Mouse (Mus musculus) neural tube, embryonic 12.5 days (tissue): ENCODE data around the gene Tcf7l1. TPM values are rescaled to one million over a fixed set of nuclear protein-coding genes. Genes with fewer than 3 reads are reported as not detected.

Experiments used
- ATAC-seq: fragments of 200-750 bp; cut with Nextera tagmentation; 2 replicates; pipeline ENCODE4 v1.8.0; 2017; ENCODE audit warnings: low read depth, mild to moderate bottlenecking, moderate TSS enrichment, moderate library complexity; ENCODE audit not compliant: low FRiP score
- H3K27ac ChIP-seq: fragments of 300-500 bp; sonication (generic); 2 replicates; pipeline ENCODE4 v1.5.1; 2016
- H3K27me3 ChIP-seq: fragments of 300-500 bp; sonication (generic); replicated peaks from 2 replicates; pipeline ENCODE4 v1.6.1; 2016; ENCODE audit warnings: mild to moderate bottlenecking
- H3K36me3 ChIP-seq: fragments of 300-500 bp; sonication (generic); 2 replicates; pipeline ENCODE4 v1.6.1; 2016; ENCODE audit warnings: mild to moderate bottlenecking
- H3K4me1 ChIP-seq: fragments of 300-500 bp; sonication (generic); 2 replicates; pipeline ENCODE4 v1.6.1; 2016
- H3K4me2 ChIP-seq: fragments of 300-500 bp; sonication (generic); replicated peaks from 2 replicates; pipeline ENCODE4 v1.6.1; 2016; ENCODE audit warnings: mild to moderate bottlenecking
- H3K4me3 ChIP-seq: fragments of 300-500 bp; sonication (generic); 2 replicates; pipeline ENCODE4 v1.5.1; 2016
- H3K9ac ChIP-seq: fragments of 300-500 bp; sonication (generic); 2 replicates; pipeline ENCODE4 v1.6.1; 2016; ENCODE audit warnings: mild to moderate bottlenecking
- H3K9me3 ChIP-seq: fragments of 300-500 bp; sonication (generic); 2 replicates; pipeline ENCODE4 v1.6.1; 2016; ENCODE audit warnings: mild to moderate bottlenecking
- WGBS: fragments of 180-500 bp; shearing (Covaris S2); methylation state at CpG from one replicate; pipeline ENCODE4 v1.1.7; 2016; 5-methylcytosine and 5-hydroxymethylcytosine counted together
- polyA plus RNA-seq: library from polyadenylated mRNA; unstranded; fragments of >200 nt; fragmentation: Nextera tagmentation; extraction: Ambion mirVana; gene quantifications from 2 replicates; pipeline ENCODE4 v1.2.1, GENCODE M21; 2016

The Tcf7l1 gene
- polyA plus RNA-seq, 1 experiment from 2014 or later = 18.6 TPM

GRCm38 (mm10) chr6:72588307-72588706 is 200.7 kb downstream of the Tcf7l1 start:
- Histone ChIP-seq H3K4me3 (no peak overlapping the region), H3K4me1 (no peaks in the 10 kb centered on the region), H3K9me3 (no peaks in the 10 kb centered on the region), H3K36me3 (no peaks in the 10 kb centered on the region), H3K27ac (no peak overlapping the region), H3K9ac (no peak overlapping the region), H3K4me2 (no peak overlapping the region), H3K27me3 (no peaks in the 10 kb centered on the region)
- ATAC-seq = no peak

DNA sequence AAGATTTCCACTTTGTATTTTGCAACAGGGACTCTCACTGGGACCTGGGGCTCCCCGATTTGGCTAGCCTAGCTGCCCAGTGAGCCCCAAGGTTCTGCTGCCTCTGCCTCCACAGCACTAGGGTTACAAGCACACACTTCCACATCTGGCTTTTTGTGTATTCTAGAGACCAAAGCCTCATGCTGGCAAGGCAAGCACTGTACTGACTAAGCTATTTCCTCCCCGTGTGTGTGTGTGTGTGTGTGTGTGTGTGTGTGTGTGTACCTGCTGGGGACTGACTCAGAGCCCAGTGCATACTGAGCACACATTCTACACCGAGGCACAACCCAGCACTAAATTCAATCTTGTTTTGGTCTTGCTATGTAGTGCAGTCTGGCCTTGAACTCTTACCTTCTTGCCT is 202.4 kb downstream of the Tcf7l1 start:
- H3K9me3 ChIP-seq = no peaks in the 10 kb centered on the region
- H3K27ac ChIP-seq = no peak overlapping the region
- no peak overlapping the region for H3K4me2 ChIP-seq
- ATAC-seq = no peak
- H3K4me3 ChIP-seq = no peak overlapping the region
- H3K36me3 ChIP-seq = no peaks in the 10 kb centered on the region
- 92% methylated on average over 3 of the region's 3 CpGs for WGBS
- no peaks in the 10 kb centered on the region for H3K4me1 ChIP-seq
- H3K27me3 ChIP-seq = no peaks in the 10 kb centered on the region
- H3K9ac ChIP-seq = no peak overlapping the region

- H3K36me3 ChIP-seq = peaks cover 10% of the 10 kb centered on the region; the same call in 1 of the 2 replicates
- H3K4me2 ChIP-seq = no peak overlapping the region
- no peak overlapping the region for H3K4me3 ChIP-seq
- no peak overlapping the region for H3K27ac ChIP-seq
- H3K27me3 ChIP-seq = no peaks in the 10 kb centered on the region
- H3K4me1 ChIP-seq = no peaks in the 10 kb centered on the region
- no peaks in the 10 kb centered on the region for H3K9me3 ChIP-seq
- ATAC-seq = no peak
- H3K9ac ChIP-seq = no peak overlapping the region
- WGBS = 84% methylated on average over 11 of the region's 11 CpGs
Measured at GRCm38 (mm10) chr6:72584154-72584553, 204.9 kb downstream of the Tcf7l1 start.

DNA sequence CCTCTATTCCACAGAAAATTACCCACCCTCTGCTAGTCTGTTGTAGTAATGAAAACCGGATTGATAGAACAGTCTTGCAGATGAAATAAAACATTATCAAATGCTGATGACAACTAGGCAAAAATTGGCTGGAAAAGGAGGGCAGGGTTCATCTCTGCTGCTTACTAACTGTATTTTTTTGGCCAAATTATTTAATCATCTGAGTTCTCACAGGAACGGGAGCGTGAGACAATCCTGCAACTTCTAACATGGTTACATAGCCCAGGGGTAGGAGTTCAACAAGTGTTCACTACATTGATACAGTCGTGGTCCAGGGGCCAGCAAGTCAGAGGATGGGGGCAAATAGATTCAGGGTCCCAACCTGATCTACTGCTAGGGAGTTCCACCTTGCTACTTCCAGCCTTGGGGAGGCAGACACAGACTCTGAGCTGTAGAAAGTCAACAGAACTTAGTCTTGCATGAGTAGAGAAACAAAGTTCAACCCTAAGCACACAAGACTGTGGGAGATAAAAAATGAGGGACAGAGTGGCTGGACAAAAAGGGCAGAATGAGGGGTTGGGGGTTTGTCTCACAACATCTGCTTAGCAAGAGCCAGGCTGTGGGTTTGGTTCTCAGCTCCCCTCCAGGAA is 205.7 kb downstream of the Tcf7l1 start:
- H3K27me3 ChIP-seq = no peaks in the 10 kb centered on the region
- no peaks in the 10 kb centered on the region for H3K9me3 ChIP-seq
- WGBS = 82% methylated on average over 4 of the region's 4 CpGs
- no peaks in the 10 kb centered on the region for H3K4me1 ChIP-seq
- no peak overlapping the region for H3K4me2 ChIP-seq
- no peak overlapping the region for H3K27ac ChIP-seq
- H3K4me3 ChIP-seq = no peak overlapping the region
- ATAC-seq = no peak
- H3K36me3 ChIP-seq = peaks cover 16% of the 10 kb centered on the region; the same call in 1 of the 2 replicates
- H3K9ac ChIP-seq = no peak overlapping the region

- no peaks in the 10 kb centered on the region for H3K4me1 ChIP-seq
- no peak overlapping the region for H3K4me3 ChIP-seq
- ATAC-seq = no peak
- H3K4me2 ChIP-seq = no peak overlapping the region
- H3K27ac ChIP-seq = no peak overlapping the region
- 76% methylated on average over 11 of the region's 11 CpGs for WGBS
- no peaks in the 10 kb centered on the region for H3K9me3 ChIP-seq
- no peak overlapping the region for H3K9ac ChIP-seq
- no peaks in the 10 kb centered on the region for H3K27me3 ChIP-seq
- peaks cover 21% of the 10 kb centered on the region for H3K36me3 ChIP-seq
Measured at GRCm38 (mm10) chr6:72581625-72582382, 207.2 kb downstream of the Tcf7l1 start.

Other genes starting within 250 kb of the Tcf7l1 start
- 11.6 and 13.7 TPM in 2 replicates for gene Capg, start 244.9 kb downstream of the Tcf7l1 start, polyA plus RNA-seq
- gene Elmod3, start 190.8 kb downstream of the Tcf7l1 start, polyA plus RNA-seq = 15.7 and 17.2 TPM in 2 replicates
- gene Retsat, start 190.8 kb downstream of the Tcf7l1 start, polyA plus RNA-seq = 5.1 and 6.1 TPM in 2 replicates
- 35.8 and 36.7 TPM in 2 replicates for gene Tgoln1, start 172.3 kb downstream of the Tcf7l1 start, polyA plus RNA-seq
- gene Kcmf1, start 110.7 kb upstream of the Tcf7l1 start, polyA plus RNA-seq = 45.9 and 46.7 TPM in 2 replicates
- gene Tmsb10, start 169.5 kb upstream of the Tcf7l1 start, polyA plus RNA-seq = 5,399 and 5,845 TPM in 2 replicates